Mouse (Mus musculus) bone marrow macrophage, adult 2 months (primary cell): ENCODE data around the gene Osbpl10. TPM values are rescaled to one million over a fixed set of nuclear protein-coding genes. Genes with fewer than 3 reads are reported as not detected.

Source experiments
- H3K27ac ChIP-seq: 2 replicates; pipeline ENCODE4 v1.5.1; 2012; ENCODE audit warnings: low read depth, low read length; ENCODE audit not compliant: insufficient read depth
- H3K4me1 ChIP-seq: 2 replicates; pipeline ENCODE4 v1.6.1; 2012; ENCODE audit warnings: low read length; ENCODE audit not compliant: control insufficient read depth, insufficient read depth
- H3K4me3 ChIP-seq: 2 replicates; pipeline ENCODE4 v1.5.1; 2012; ENCODE audit warnings: mild to moderate bottlenecking, low read length, moderate library complexity; ENCODE audit not compliant: insufficient read depth
- CTCF ChIP-seq: IDR thresholded peaks from 2 replicates; pipeline ENCODE4 v1.5.1; 2012; ENCODE audit warnings: low read depth, mild to moderate bottlenecking, low read length, moderate library complexity
- POLR2A ChIP-seq: IDR thresholded peaks from 2 replicates; pipeline ENCODE4 v1.6.1; 2012; ENCODE audit warnings: mild to moderate bottlenecking, low read depth, low read length, borderline replicate concordance
- polyA plus RNA-seq: library from polyadenylated mRNA; stranded (reverse); fragments of >200 nt; gene quantifications from 2 replicates; pipeline ENCODE4 v1.2.4, GENCODE M21; 2012; ENCODE audit not compliant: missing spikeins, insufficient read depth, insufficient read length

The Osbpl10 gene
- polyA plus RNA-seq, 1 experiment = 1.7 TPM

DNA sequence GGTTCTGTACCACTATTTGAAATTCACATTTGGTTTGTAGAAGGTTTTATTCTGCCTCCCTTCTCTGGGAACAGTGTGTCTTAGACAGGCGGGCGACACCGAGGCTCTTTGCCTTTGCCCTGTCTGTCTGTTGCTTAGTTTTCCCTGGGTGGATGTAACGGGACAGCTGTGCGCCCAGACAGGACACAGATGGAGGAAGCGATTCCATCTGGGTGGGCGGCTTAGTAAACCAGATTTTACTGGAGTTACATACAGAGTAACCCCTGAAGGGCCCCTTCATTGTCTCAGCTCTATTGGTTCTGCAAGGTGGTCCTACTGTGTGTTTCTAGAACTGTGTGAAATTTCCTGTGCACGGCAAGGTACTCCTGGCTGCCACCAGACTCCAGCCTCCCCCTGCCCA lies 201.6 kb downstream of the Osbpl10 start:
- no peak overlapping the region for H3K27ac ChIP-seq
- no peak overlapping the region for H3K4me3 ChIP-seq
- no peak for TF ChIP-seq CTCF
- no peak for TF ChIP-seq POLR2A
- no peaks in the 10 kb centered on the region for H3K4me1 ChIP-seq

- Histone ChIP-seq H3K27ac (no peak overlapping the region), H3K4me3 (no peak overlapping the region)
- TF ChIP-seq CTCF = no peak
- no peak for TF ChIP-seq POLR2A
Observed at GRCm38 (mm10) chr9:115186402-115186801, 208.0 kb downstream of the Osbpl10 start.

GRCm38 (mm10) chr9:115190376-115190942 lies 212.1 kb downstream of the Osbpl10 start:
- TF ChIP-seq CTCF (no peak), POLR2A (no peak)
- Histone ChIP-seq H3K27ac (no peak overlapping the region), H3K4me3 (no peak overlapping the region), H3K4me1 (peaks cover 7% of the 10 kb centered on the region)

More at GRCm38 (mm10) chr9:115186402-115186801, 208.0 kb downstream of the Osbpl10 start:
- H3K4me1 ChIP-seq = peaks cover 7% of the 10 kb centered on the region

GRCm38 (mm10) chr9:115192890-115193289 lies 214.5 kb downstream of the Osbpl10 start:
- TF ChIP-seq CTCF (no peak), POLR2A (no peak)

GRCm38 (mm10) chr9:115197082-115197481 lies 218.7 kb downstream of the Osbpl10 start:
- H3K4me3 ChIP-seq = no peak overlapping the region
- no peak overlapping the region for H3K27ac ChIP-seq
- TF ChIP-seq CTCF (no peak), POLR2A (no peak)
- no peaks in the 10 kb centered on the region for H3K4me1 ChIP-seq

More at GRCm38 (mm10) chr9:115192890-115193289, 214.5 kb downstream of the Osbpl10 start:
- Histone ChIP-seq H3K4me3 (no peak overlapping the region), H3K4me1 (no peaks in the 10 kb centered on the region), H3K27ac (no peak overlapping the region)

DNA sequence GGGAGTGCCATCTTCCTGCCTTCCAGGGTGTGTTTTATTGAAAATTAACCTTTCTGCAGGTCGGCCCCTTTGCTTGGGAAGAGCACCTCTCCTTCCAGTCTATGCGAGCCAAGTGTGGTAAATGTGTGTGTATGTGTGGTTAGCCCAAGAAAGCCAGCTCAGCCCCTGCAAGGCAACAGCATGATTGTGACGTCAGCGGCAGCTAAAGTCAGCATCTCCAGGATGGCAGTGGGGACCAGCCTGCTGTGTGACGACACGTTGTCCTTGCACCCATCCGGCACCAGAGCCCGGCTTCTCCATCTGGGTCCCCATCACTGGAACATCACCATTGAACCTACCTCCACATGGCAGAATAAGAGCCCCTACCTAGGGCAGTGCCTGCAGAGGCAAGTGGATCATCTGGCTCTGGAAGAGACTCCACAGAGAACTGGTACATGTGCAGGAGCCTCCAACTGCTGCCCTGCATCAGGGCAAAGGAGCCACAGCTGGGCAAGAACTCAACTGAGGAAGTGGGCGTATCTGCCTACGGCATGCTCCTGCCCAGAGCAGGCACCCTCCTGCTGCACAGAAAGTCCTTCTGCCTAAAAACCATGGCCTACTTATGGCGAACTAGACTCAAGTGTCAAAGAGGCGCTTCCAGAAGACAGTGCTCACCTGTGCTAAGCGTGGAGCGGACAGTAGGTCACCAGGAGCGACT lies 221.9 kb downstream of the Osbpl10 start:
- H3K4me1 ChIP-seq = no peaks in the 10 kb centered on the region
- H3K27ac ChIP-seq = no peak overlapping the region
- H3K4me3 ChIP-seq = no peak overlapping the region
- no peak for TF ChIP-seq POLR2A
- no peak for TF ChIP-seq CTCF

GRCm38 (mm10) chr9:115201264-115201663 lies 222.9 kb downstream of the Osbpl10 start:
- Histone ChIP-seq H3K4me1 (no peaks in the 10 kb centered on the region), H3K4me3 (no peak overlapping the region), H3K27ac (no peak overlapping the region)
- TF ChIP-seq POLR2A (no peak), CTCF (no peak)

GRCm38 (mm10) chr9:115203136-115203535 lies 224.8 kb downstream of the Osbpl10 start:
- Histone ChIP-seq H3K27ac (no peak overlapping the region), H3K4me1 (no peaks in the 10 kb centered on the region), H3K4me3 (no peak overlapping the region)
- TF ChIP-seq CTCF (no peak), POLR2A (no peak)

DNA sequence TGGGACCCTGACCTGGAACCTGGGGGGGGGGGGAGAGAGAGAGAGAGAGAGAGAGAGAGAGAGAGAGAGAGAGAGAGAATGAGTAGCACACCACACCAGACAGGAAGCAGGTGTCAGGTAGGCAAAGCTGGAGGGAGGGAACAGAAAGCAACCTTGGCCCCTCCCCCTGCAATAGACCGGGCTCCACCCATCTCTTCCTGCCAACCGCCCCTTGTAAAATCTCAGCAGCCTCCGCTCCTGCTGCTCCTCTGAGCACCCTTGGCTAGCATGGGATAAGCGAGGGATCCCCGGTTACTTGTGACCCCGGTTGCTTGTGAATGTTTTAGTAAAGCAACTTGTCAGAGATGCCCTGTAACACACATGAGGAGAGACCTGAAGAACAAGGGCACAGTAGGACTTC lies 227.1 kb downstream of the Osbpl10 start:
- Histone ChIP-seq H3K27ac (no peak overlapping the region), H3K4me3 (no peak overlapping the region), H3K4me1 (no peaks in the 10 kb centered on the region)
- TF ChIP-seq CTCF (no peak), POLR2A (no peak)

- Histone ChIP-seq H3K4me3 (no peak overlapping the region), H3K27ac (no peak overlapping the region), H3K4me1 (no peaks in the 10 kb centered on the region)
- TF ChIP-seq CTCF = no peak
- no peak for TF ChIP-seq POLR2A
Observed at GRCm38 (mm10) chr9:115206219-115206618, 227.8 kb downstream of the Osbpl10 start.
